Mouse (Mus musculus) forebrain, embryonic 11.5 days (tissue): Measurements from ENCODE around the gene Efna3. TPM values are rescaled to one million over a fixed set of nuclear protein-coding genes. Genes with fewer than 3 reads are reported as not detected.
A peak's percentile ranks its signal among the peaks of the same experiment; 100 is the strongest.

Source experiments
- ATAC-seq: fragments of 200-750 bp; cut with Nextera tagmentation; replicated peaks from 2 replicates; pipeline ENCODE4 v1.8.0; 2017; ENCODE audit warnings: moderate TSS enrichment; ENCODE audit not compliant: low FRiP score
- DNase-seq: peaks from one replicate; pipeline ENCODE4 v3.0.0-alpha.2; 2017; ENCODE audit warnings: low spot score
- H3K27ac ChIP-seq: fragments of 300-500 bp; sonication (generic); 2 replicates; pipeline ENCODE4 v1.5.1; 2014; ENCODE audit warnings: low read depth, low read length
- H3K27me3 ChIP-seq: fragments of 300-500 bp; sonication (generic); 2 replicates; pipeline ENCODE4 v1.6.1; 2014; ENCODE audit warnings: mild to moderate bottlenecking, low read length, mixed read lengths; ENCODE audit not compliant: control insufficient read depth, insufficient read depth
- H3K36me3 ChIP-seq: fragments of 300-500 bp; sonication (generic); 2 replicates; pipeline ENCODE4 v1.6.1; 2014; ENCODE audit warnings: mild to moderate bottlenecking, low read length, moderate library complexity, mixed read lengths; ENCODE audit not compliant: control insufficient read depth, insufficient read depth
- H3K4me1 ChIP-seq: fragments of 300-500 bp; sonication (generic); replicated peaks from 2 replicates; pipeline ENCODE4 v1.6.1; 2014; ENCODE audit warnings: low read length, mixed read lengths; ENCODE audit not compliant: control insufficient read depth, insufficient read depth
- H3K4me2 ChIP-seq: fragments of 300-500 bp; sonication (generic); 2 replicates; pipeline ENCODE4 v1.6.1; 2014; ENCODE audit warnings: low read depth, mild to moderate bottlenecking, low read length, moderate library complexity, mixed read lengths; ENCODE audit not compliant: severe bottlenecking
- H3K4me3 ChIP-seq: fragments of 300-500 bp; sonication (generic); 2 replicates; pipeline ENCODE4 v1.5.1; 2014; ENCODE audit warnings: low read depth, low read length
- H3K9ac ChIP-seq: fragments of 300-500 bp; sonication (generic); 2 replicates; pipeline ENCODE4 v1.6.1; 2014; ENCODE audit warnings: low read length
- H3K9me3 ChIP-seq: fragments of 300-500 bp; sonication (generic); 2 replicates; pipeline ENCODE4 v1.6.1; 2016; ENCODE audit warnings: low read length, mixed read lengths; ENCODE audit not compliant: control insufficient read depth
- WGBS: fragments of 180-500 bp; shearing (Covaris S2); extraction: QIAGEN DNeasy Blood & Tissue Kit; methylation state at CpG from one replicate; pipeline ENCODE4 v1.1.7; 2014; 5-methylcytosine and 5-hydroxymethylcytosine counted together
- polyA plus RNA-seq: library from polyadenylated mRNA; unstranded; fragments of >200 nt; fragmentation: Nextera tagmentation; extraction: Ambion mirVana; gene quantifications from 2 replicates; pipeline ENCODE4 v1.2.1, GENCODE M21; 2014

The Efna3 gene
- polyA plus RNA-seq, 1 experiment from 2014 or later: 7.7 TPM

- no peak for DNase-seq
- ATAC-seq: no peak
Measured at GRCm38 (mm10) chr3:89300514-89300913, 22.3 kb downstream of the Efna3 start.

GRCm38 (mm10) chr3:89300071-89300470, 22.7 kb downstream of the Efna3 start:
- peak overlapping the region; percentile 40; the same call in 1 of the 2 replicates for H3K4me2 ChIP-seq
- H3K27me3 ChIP-seq: peaks cover 2% of the 10 kb centered on the region; the same call in 1 of the 2 replicates
- no peak overlapping the region for H3K9ac ChIP-seq
- H3K27ac ChIP-seq: no peak overlapping the region
- H3K9me3 ChIP-seq: no peaks in the 10 kb centered on the region
- H3K4me3 ChIP-seq: no peak overlapping the region
- H3K36me3 ChIP-seq: no peaks in the 10 kb centered on the region
- H3K4me1 ChIP-seq: no peaks in the 10 kb centered on the region
- ATAC-seq: no peak
- DNase-seq: no peak
- 70% methylated on average over 1 of the region's 1 CpGs for WGBS

More at GRCm38 (mm10) chr3:89300514-89300913, 22.3 kb downstream of the Efna3 start:
- H3K27me3 ChIP-seq: peaks cover 2% of the 10 kb centered on the region; the same call in 1 of the 2 replicates
- no peak overlapping the region for H3K4me2 ChIP-seq
- no peaks in the 10 kb centered on the region for H3K36me3 ChIP-seq
- H3K9ac ChIP-seq: no peak overlapping the region
- H3K9me3 ChIP-seq: no peaks in the 10 kb centered on the region
- H3K4me3 ChIP-seq: no peak overlapping the region
- WGBS: 59% methylated on average over 2 of the region's 2 CpGs
- H3K4me1 ChIP-seq: no peaks in the 10 kb centered on the region
- H3K27ac ChIP-seq: no peak overlapping the region

GRCm38 (mm10) chr3:89299499-89299898, 23.3 kb downstream of the Efna3 start:
- H3K36me3 ChIP-seq: no peaks in the 10 kb centered on the region
- no peaks in the 10 kb centered on the region for H3K9me3 ChIP-seq
- H3K27me3 ChIP-seq: peaks cover 2% of the 10 kb centered on the region; the same call in 1 of the 2 replicates
- peak overlapping the region; percentile 2; the same call in 1 of the 2 replicates for H3K4me3 ChIP-seq
- H3K9ac ChIP-seq: peak overlapping the region; percentile 3
- WGBS: 3% methylated on average over 14 of the region's 14 CpGs
- ATAC-seq: no peak
- no peak for DNase-seq
- no peaks in the 10 kb centered on the region for H3K4me1 ChIP-seq
- H3K27ac ChIP-seq: no peak overlapping the region
- H3K4me2 ChIP-seq: peak overlapping the region; percentile 40; the same call in 1 of the 2 replicates

- H3K27ac ChIP-seq: no peak overlapping the region
- DNase-seq (no peak), ATAC-seq (no peak)
- 85% methylated on average over 6 of the region's 6 CpGs for WGBS
- no peaks in the 10 kb centered on the region for H3K4me1 ChIP-seq
- H3K4me2 ChIP-seq: no peak overlapping the region
- H3K36me3 ChIP-seq: no peaks in the 10 kb centered on the region
- no peaks in the 10 kb centered on the region for H3K9me3 ChIP-seq
- no peak overlapping the region for H3K4me3 ChIP-seq
- H3K27me3 ChIP-seq: peaks cover 2% of the 10 kb centered on the region; the same call in 1 of the 2 replicates
- H3K9ac ChIP-seq: no peak overlapping the region
Measured at GRCm38 (mm10) chr3:89298908-89299307, 23.9 kb downstream of the Efna3 start.

- peaks cover 2% of the 10 kb centered on the region; the same call in 1 of the 2 replicates for H3K27me3 ChIP-seq
- H3K9me3 ChIP-seq: no peaks in the 10 kb centered on the region
- no peak overlapping the region for H3K9ac ChIP-seq
- H3K4me2 ChIP-seq: no peak overlapping the region
- no peaks in the 10 kb centered on the region for H3K36me3 ChIP-seq
- ATAC-seq (no peak), DNase-seq (no peak)
- WGBS: 89% methylated on average over 11 of the region's 11 CpGs
- no peak overlapping the region for H3K4me3 ChIP-seq
- no peaks in the 10 kb centered on the region for H3K4me1 ChIP-seq
- H3K27ac ChIP-seq: no peak overlapping the region
Measured at GRCm38 (mm10) chr3:89296761-89297396, 25.9 kb downstream of the Efna3 start.

DNA sequence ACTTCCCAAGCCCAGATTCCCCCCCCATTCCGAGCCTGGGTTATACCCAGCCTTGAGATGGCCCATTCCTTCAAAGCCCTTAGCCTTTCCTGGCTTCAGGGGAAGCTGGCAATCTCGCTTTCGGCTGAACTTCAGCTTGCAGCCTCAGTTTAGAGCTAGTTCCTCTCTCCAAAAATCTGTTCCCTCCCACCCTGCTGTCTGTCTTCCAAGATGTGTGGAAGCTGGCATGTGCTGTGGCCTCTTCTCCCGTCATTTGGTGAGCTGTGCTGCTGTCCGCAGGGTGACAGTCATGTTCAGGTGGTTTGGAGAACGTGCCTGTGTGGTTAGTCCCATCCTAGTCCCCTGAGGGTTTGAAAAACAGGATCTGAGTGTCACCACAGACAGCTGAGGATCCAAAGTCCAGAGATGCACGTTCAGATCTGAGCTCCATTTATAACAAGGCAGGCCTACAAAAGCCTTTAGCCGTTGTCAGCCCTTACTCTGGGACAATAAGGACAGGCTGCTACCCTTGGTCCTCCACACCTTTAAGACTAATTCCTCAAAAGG, 27.0 kb downstream of the Efna3 start:
- Histone ChIP-seq H3K4me1 (no peaks in the 10 kb centered on the region), H3K4me3 (no peak overlapping the region), H3K4me2 (no peak overlapping the region), H3K9me3 (no peaks in the 10 kb centered on the region), H3K27me3 (peaks cover 2% of the 10 kb centered on the region; the same call in 1 of the 2 replicates), H3K9ac (no peak overlapping the region), H3K27ac (no peak overlapping the region), H3K36me3 (no peaks in the 10 kb centered on the region)
- ATAC-seq (no peak), DNase-seq (no peak)
- 84% methylated on average over 8 of the region's 8 CpGs for WGBS

DNA sequence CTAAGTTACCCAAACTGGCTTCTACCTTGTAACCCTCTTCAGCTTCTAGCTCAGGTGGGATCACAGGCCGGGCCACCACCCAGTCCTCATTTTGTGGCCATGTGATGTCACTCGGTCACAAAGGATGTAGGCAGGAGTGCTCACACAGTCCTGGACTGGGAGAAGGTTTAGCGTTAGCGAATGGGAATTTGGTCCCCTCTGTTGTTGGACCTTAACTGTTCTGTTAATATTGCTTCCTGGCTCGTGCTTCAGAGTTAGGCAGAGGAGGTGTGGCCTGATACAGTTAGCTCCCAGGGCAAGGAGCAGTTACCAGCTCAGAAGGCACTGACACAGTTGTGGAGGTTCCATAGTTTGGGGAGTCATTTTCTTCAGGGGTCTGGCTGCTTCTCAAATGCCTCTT, 28.6 kb downstream of the Efna3 start:
- Histone ChIP-seq H3K27me3 (no peaks in the 10 kb centered on the region), H3K4me2 (no peak overlapping the region), H3K4me3 (no peak overlapping the region), H3K4me1 (no peaks in the 10 kb centered on the region), H3K9ac (no peak overlapping the region), H3K9me3 (no peaks in the 10 kb centered on the region), H3K36me3 (no peaks in the 10 kb centered on the region), H3K27ac (no peak overlapping the region)
- DNase-seq (no peak), ATAC-seq (no peak)
- 79% methylated on average over 5 of the region's 5 CpGs for WGBS

- no peak overlapping the region for H3K4me2 ChIP-seq
- ATAC-seq: no peak
- H3K36me3 ChIP-seq: no peaks in the 10 kb centered on the region
- H3K27me3 ChIP-seq: no peaks in the 10 kb centered on the region
- H3K27ac ChIP-seq: no peak overlapping the region
- H3K9ac ChIP-seq: no peak overlapping the region
- no peaks in the 10 kb centered on the region for H3K9me3 ChIP-seq
- H3K4me3 ChIP-seq: no peak overlapping the region
- 94% methylated on average over 11 of the region's 11 CpGs for WGBS
- H3K4me1 ChIP-seq: no peaks in the 10 kb centered on the region
- no peak for DNase-seq
Measured at GRCm38 (mm10) chr3:89293247-89293918, 29.4 kb downstream of the Efna3 start.
